Mouse (Mus musculus) mammary gland, adult 2 months (tissue): ENCODE data around the gene Olfr1493-ps1. TPM values are rescaled to one million over a fixed set of nuclear protein-coding genes. Genes with fewer than 3 reads are reported as not detected.

Source experiments
- polyA plus RNA-seq: library from polyadenylated mRNA; depleted of rRNA; stranded (reverse); fragments of >200 nt; gene quantifications from 2 replicates; pipeline ENCODE4 v1.2.3, GENCODE M21; 2012; ENCODE audit warnings: low replicate concordance; rRNA removed

Olfr1493-ps1 gene
- polyA plus RNA-seq, result not detected in 2 replicates

DNA sequence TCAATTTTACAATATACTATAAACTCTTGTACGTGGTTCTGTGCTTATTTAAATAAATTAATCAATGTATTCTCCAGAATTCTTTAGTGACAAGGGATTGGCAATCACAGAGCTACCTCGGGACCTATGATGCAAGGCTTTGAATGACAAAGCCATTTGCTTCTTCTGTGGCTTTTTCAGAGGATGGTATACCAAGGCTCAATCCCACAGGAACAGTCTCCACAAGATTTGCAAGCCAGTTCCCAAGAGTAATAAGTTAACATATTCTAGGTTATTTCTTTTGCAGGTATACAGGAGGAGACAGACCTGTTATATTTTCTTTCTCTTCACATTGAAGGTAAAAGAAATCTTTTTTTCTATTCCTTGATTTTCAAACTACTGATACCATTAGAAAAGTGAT, at the start of gene Olfr1493-ps1:
Olfr1493-ps1 (plus strand) TSS at position 301 of the 400 bp plus-strand sequence.

GRCm38 (mm10) chr19:13696968-13697367, 26.1 kb upstream of the Olfr1493-ps1 start, which contains the start of gene Olfr1491:
Olfr1491 (plus strand) TSS chr19:13697268.

DNA sequence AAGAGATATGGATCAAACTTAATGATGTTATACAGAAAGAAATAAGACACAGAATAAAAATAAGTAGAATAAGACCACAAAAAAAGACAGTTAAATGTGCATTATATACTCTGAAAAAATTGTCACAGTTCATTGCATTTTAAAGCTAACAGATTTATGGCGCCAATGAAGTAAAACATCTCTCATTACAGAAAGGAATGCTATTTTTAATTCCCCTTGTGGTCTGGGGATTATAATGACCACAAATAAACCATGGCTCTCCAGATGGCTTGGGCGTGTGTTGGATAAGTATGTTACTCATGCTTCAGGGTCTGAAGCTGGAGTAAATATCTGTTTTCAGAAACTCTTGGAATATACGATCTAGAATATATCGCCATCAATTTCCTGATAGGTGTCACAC, 16.4 kb downstream of the Olfr1493-ps1 start, which contains the start of gene Olfr1494:
Olfr1494 (plus strand) TSS at position 301 of the 400 bp plus-strand sequence.

DNA sequence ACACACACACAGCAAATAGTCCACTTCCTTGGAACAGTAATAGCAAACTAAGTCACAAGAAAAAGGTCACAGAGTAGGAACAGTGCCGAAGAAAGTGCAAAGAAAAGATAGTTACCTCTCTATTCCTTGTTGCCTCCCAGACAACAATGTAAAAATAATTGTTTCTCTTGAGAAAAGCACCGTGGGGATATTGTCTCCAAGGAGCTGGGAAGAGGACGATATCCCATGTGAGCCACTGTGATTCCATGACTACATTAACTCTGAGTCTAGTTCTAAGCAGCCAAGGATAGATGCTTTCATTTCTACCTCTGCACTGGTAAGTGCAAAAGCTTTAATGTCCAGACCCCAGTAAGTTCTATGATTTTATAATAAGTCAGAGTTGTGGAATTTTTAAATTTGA, 41.2 kb downstream of the Olfr1493-ps1 start, which contains the start of gene Olfr1495:
Olfr1495 (plus strand) TSS at position 301 of the 400 bp plus-strand sequence.

GRCm38 (mm10) chr19:13777578-13777977, 54.5 kb downstream of the Olfr1493-ps1 start, which contains the start of gene Olfr1496:
Olfr1496 (plus strand) TSS chr19:13777878.

Other genes with a start within 250 kb of the Olfr1493-ps1 start
- gene Olfr1475, start 243.1 kb upstream of the Olfr1493-ps1 start, polyA plus RNA-seq, result not detected in 2 replicates
- not detected in 2 replicates for gene Olfr1477, start 222.7 kb upstream of the Olfr1493-ps1 start, polyA plus RNA-seq
- gene Olfr1480, start 195.4 kb upstream of the Olfr1493-ps1 start, polyA plus RNA-seq, result not detected in 2 replicates
- gene Olfr1484, start 139.8 kb upstream of the Olfr1493-ps1 start, polyA plus RNA-seq, result not detected in 2 replicates
- gene Olfr1487, start 105.9 kb upstream of the Olfr1493-ps1 start, polyA plus RNA-seq, result not detected in 2 replicates
- gene Olfr1489, start 91.7 kb upstream of the Olfr1493-ps1 start, polyA plus RNA-seq, result not detected in 2 replicates
- gene Olfr1490, start 72.2 kb upstream of the Olfr1493-ps1 start, polyA plus RNA-seq, result not detected in 2 replicates
- not detected in 2 replicates for gene Olfr1491, start 26.0 kb upstream of the Olfr1493-ps1 start, polyA plus RNA-seq
- gene Olfr1494, start 16.4 kb downstream of the Olfr1493-ps1 start, polyA plus RNA-seq, result not detected in 2 replicates
- not detected in 2 replicates for gene Olfr1495, start 41.3 kb downstream of the Olfr1493-ps1 start, polyA plus RNA-seq
- not detected in 2 replicates for gene Olfr1496, start 54.6 kb downstream of the Olfr1493-ps1 start, polyA plus RNA-seq
- gene Olfr1497, start 74.9 kb downstream of the Olfr1493-ps1 start, polyA plus RNA-seq, result not detected in 2 replicates
- gene Olfr1499, start 96.2 kb downstream of the Olfr1493-ps1 start, polyA plus RNA-seq, result not detected in 2 replicates
- not detected in 2 replicates for gene Olfr1500, start 107.2 kb downstream of the Olfr1493-ps1 start, polyA plus RNA-seq
- not detected in 2 replicates for gene Olfr1501, start 127.4 kb downstream of the Olfr1493-ps1 start, polyA plus RNA-seq
- gene Olfr1502, start 138.5 kb downstream of the Olfr1493-ps1 start, polyA plus RNA-seq, result not detected in 2 replicates
- not detected in 2 replicates for gene Olfr1504, start 174.7 kb downstream of the Olfr1493-ps1 start, polyA plus RNA-seq
- gene Olfr1505, start 190.3 kb downstream of the Olfr1493-ps1 start, polyA plus RNA-seq, result not detected in 2 replicates